Mouse (Mus musculus): ENCODE measurements at regions not wholly inside any gene's neighbourhood (a gene's known extent, or its start where the extent isn't known, plus 50 kb on each side); places are given as distances from the start of the nearest gene placed in this dataset.

DNA sequence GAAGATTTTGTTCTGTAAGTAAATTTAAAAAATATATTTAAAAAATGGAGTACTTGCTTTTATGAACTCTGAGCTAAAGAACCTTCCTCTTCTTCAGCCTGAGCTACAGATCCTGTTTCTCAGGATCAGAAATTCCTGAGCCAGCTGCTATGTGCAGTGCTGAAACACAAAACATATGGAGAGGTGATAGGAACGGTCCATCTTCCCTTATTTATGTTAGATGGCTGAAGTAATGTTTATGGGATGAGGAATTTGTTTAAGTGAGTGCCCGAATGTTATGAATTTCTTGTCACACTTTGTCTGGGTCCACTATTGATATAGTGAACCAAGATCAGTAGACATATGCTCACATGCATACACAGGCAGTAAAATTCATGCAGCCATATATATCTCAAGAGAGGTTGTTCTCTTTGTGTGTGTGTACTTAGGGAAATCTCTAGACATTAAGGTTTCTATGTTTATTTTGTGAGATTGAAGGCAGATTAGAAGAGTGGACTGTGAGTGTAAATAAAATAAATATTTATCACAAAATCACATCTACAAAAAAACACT lies 325.0 kb upstream of the Etaa1 start:
- DNase-seq: no peak
- intact Hi-C loops (cut with DNase I): no loop called here
- TF ChIP-seq CTCF (IDR thresholded peaks at IDR 0.05): no peak
- Histone ChIP-seq H3K4me3 (no peak overlapping the region), H3K27ac (no peak overlapping the region)

DNA sequence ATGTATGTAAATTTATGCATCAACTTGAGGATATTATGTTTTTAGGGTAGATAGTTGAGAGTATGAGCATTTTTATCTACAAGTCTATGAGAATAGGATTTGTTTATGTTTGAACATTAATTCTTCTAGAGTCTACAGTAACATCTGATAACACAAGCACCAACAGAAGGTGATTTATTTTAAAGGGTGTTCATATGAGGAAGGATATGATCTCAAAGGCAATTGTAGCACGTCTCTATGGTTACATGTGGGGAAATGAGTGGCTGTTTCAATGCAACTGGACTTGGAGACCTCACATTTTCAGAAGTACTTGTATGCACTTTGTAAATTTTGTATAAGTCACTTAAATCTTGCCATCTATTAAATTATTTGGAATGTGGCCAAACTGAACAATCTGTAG lies 318.7 kb upstream of the Etaa1 start:
- TF ChIP-seq CTCF (IDR thresholded peaks at IDR 0.05): no peak
- intact Hi-C loops (cut with DNase I): no loop called here
- DNase-seq: no peak
- Histone ChIP-seq H3K27ac (no peak overlapping the region), H3K4me3 (no peak overlapping the region)

DNA sequence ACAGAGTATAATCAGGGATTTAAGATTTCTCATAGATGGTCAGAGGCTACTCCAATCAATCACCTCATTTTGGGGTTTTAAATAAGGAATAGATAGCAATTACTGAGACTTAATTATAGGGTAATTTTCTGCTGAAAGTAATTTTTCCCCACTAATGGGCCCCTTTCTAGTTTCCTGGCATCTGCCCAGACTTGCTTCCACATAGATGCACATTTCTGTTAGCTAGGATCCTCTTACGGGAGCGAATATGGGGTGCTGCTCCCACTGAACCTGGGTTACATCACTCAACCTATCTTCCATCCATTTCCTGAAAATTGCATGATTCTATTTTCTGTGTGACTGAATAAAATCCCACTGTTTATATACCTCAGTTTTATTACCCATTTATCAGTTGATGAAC lies 312.5 kb upstream of the Etaa1 start:
- no peak for TF ChIP-seq CTCF (IDR thresholded peaks at IDR 0.05)
- H3K4me3 ChIP-seq: no peak overlapping the region
- intact Hi-C loops (cut with DNase I): no loop called here
- no peak overlapping the region for H3K27ac ChIP-seq
- no peak for DNase-seq

DNA sequence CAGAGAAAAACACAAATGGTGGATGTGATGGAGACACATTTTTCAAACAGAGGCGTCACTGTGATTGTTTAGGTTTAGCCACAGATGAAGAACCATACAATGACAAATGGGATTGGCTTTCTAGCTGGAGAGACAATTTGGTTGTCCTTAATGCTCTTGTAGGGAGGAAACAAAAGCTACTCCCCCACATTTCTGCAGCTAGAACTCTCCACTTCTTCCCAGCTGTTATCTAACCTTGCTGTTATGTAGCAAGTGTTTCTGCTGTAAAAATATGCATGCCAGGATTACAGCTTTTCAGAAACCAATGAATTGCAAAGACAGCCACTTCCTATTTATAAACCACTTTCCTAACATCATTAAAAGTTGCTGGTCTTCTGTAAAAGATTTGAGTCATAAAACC lies 309.2 kb upstream of the Etaa1 start:
- Histone ChIP-seq H3K4me3 (no peak overlapping the region), H3K27ac (no peak overlapping the region)
- TF ChIP-seq CTCF (IDR thresholded peaks at IDR 0.05): no peak
- no peak for DNase-seq
- intact Hi-C loops (cut with DNase I): no loop called here

DNA sequence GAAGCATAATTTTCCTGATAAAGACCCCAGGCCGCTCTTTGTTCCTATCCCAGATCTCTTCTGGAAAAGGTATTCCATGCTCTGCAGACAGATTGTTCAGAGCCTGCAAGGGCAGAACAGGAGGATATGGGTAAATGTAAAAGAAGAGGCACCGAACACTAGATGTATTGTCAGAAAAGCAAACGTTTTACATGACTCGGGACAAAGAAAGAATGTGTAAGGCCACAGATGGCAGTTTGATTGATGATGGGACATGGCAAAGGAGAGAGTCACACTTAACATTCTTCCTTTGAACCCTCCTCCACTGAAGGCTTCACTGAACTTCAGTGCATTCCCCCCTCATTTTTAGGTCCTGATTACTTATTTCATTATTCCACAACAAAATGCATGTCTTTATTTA lies 295.6 kb upstream of the Etaa1 start:
- DNase-seq: no peak
- intact Hi-C loops (cut with DNase I): no loop called here
- no peak for TF ChIP-seq CTCF (IDR thresholded peaks at IDR 0.05)
- no peak overlapping the region for H3K27ac ChIP-seq
- H3K4me3 ChIP-seq: no peak overlapping the region

DNA sequence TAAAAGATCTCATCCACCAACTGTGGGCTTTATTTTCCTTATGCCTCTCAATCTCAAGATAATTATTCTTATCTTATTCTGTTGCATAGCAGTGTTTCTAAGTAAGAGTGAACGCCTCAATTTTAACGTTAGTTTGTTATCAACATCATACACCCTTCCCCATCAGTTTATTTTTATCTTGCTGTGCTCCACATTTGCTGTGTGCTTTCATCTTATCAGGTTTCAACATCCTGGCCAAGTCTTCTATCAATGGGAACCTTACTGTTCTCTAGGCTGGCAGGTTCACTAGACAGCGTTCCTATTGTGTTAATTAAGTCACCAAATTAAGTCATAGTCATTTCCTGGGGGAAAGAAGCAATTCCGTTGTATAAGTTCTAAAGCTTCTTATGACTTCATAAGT lies 263.1 kb upstream of the Etaa1 start:
- H3K27ac ChIP-seq: no peak overlapping the region
- no peak for TF ChIP-seq CTCF (IDR thresholded peaks at IDR 0.05)
- intact Hi-C loops (cut with DNase I): no loop called here
- no peak overlapping the region for H3K4me3 ChIP-seq
- no peak for DNase-seq

DNA sequence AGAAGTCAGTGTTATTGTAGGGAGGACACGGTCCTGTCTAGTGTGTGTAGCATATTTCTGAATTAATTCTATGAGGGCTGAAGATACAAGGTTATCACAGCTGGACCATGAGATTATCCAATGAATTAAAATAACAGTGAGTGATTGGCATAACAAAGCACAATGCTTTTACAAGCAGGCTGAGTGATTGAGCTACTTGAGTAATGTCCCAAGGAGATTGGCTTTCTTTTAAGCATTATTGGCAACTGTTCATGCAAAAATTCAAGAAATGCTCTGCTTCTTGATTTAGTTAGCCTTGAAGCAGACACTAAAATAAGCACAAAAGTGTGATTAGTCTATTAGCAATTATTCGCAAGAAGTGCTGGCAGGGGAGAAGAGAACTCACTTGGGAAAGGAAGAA lies 219.4 kb upstream of the Etaa1 start:
- Histone ChIP-seq H3K27ac (no peak overlapping the region), H3K4me3 (no peak overlapping the region)
- no peak for DNase-seq
- no peak for TF ChIP-seq CTCF (IDR thresholded peaks at IDR 0.05)
- intact Hi-C loops (cut with DNase I): no loop called here

DNA sequence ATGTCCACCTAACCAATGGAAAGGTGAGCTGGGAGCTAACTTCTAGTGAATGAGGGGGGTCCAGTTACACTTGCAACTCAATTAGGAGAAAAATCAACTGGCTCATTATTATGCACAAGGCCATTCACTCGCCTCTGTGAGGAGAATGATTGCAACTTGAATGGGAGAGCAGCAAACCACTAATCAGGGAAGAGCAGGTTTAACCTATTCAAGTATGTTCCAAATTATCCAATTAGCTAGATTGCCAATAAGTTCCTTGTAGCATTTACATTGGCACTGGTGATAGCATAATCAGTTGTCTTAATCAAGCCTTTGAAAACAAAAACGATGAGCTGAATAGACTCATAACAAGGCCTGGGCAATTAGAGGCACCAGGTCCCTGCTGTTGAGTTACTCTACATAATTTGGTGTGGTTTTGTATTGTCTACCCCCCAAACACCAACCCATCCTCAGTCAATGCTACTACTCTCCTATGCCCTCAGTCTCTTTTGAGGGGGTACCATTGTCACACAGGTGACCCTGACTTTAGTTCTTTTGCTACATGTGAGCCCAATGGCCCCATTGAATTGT lies 217.6 kb upstream of the Etaa1 start:
- intact Hi-C loops (cut with DNase I): no loop called here
- no peak for TF ChIP-seq CTCF (IDR thresholded peaks at IDR 0.05)
- no peak for DNase-seq
- no peak overlapping the region for H3K4me3 ChIP-seq
- H3K27ac ChIP-seq: no peak overlapping the region

DNA sequence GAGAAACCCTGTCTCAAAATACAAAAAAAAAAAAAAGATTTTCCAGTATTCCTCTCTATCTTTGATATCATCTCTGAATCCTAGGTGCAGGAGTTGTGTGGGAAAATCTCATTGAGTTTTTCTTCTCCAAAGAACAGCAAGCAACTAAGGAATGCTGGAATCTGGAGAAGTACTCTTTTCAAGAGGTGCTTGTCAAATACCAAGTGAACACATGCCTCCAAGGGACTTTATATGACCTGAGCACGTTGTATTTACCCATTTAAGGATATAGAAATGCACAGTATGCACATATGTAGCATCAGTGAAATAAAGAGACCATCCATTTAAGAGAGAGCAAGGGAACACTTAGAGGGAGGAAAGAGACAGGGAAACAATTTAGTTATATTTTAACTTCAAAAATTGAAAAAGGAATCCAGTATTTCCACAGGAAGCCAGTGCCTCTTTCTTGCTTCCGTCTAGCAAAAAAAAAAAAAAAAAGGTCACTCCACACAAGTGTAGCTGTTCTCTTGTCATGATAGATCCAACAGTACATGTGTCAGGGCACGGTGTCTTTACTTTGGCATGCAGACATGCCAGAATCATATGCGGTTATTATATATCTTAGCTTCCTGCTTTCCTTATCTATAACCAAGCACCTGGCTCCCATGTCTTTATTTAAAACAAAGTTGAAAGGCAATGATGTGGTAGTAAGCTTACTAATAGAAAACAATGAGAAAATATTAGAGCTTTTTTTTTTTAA lies 212.1 kb upstream of the Etaa1 start:
- TF ChIP-seq CTCF (IDR thresholded peaks at IDR 0.05): no peak
- no peak for DNase-seq
- no peak overlapping the region for H3K27ac ChIP-seq
- no peak overlapping the region for H3K4me3 ChIP-seq
- intact Hi-C loops (cut with DNase I): no loop called here

DNA sequence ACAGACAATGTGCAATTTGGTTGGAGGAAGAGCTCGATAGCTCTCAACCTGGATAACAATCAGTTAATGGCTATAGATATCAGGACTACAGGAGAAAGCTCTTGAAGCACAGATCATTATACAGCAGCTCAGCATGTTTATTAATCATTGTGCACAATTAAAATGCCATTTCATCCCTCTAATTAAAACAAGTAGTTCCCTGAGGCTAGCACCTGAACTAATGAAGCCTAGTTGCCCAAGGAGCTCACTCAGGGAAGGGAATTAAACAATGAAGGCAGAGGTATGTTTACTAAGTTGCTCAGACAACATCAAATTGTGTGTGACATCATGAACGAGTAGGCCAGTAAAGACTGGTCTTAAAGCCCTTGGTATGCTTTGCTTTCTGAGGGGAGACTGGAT lies 210.3 kb upstream of the Etaa1 start:
- no peak for DNase-seq
- Histone ChIP-seq H3K4me3 (no peak overlapping the region), H3K27ac (no peak overlapping the region)
- no peak for TF ChIP-seq CTCF (IDR thresholded peaks at IDR 0.05)
- intact Hi-C loops (cut with DNase I): no loop called here

DNA sequence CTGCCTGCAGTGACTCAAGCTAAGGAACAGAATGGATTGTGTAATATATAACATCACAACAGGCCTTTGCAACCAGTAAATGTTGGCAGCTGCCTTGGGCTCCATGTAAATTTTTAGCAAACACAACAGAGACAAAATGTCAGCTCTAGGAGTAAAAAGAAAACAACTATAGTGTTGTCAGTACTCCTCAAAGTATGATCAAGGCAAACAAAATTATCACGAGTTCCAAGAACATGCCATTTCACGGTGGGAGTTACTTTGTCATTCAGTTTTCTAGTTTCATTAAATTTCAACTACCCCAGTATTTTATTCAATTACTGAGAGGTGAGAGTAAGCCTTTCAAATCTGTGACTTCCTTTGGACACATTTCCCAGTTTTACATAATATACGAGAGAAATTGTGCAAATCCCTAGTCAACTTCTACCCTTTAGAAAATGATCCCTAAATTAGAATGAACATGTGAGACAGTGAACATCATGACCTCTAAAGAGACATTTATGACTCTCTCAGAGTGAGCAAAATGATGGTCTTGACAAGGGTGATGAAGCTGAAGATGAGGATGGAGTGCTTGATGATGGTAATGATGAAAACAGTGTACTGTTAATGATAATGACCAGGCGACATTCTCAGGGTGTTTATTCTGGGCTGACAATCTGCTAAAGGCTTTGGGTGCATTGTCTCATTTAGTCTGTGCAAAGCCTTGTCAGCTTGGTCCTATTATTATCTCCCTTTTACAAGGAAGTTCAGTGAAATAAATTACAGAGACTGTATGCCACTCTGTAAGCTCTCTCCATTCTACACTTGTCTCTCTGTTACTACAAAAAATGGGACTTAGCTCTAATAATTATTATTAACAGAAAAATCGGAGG lies 209.7 kb upstream of the Etaa1 start:
- intact Hi-C loops (cut with DNase I): no loop called here

DNA sequence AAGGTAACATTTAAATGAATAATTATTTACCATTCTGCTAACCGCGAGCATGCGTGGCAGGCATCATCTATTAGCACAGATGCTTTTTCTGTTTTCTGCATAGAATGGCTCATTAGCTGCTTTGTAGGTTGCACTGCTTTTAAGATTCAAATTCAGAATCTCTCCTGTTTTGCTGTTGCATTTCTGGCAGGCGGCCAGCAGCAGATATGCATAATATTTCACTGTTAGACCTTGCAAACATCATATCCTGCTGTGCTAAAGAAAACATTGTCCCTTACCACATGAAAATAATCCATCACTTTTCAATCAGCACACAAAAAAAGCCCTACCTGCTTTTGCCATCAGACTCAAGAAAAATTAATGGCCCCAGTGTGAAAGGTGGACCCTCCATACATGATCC lies 202.8 kb upstream of the Etaa1 start:
- H3K4me3 ChIP-seq: no peak overlapping the region
- no peak for TF ChIP-seq CTCF (IDR thresholded peaks at IDR 0.05)
- intact Hi-C loops (cut with DNase I): loop anchor here (10.0 kb wide), 1 partner anchor 868 kb away; no protein-coding TSS in a partner anchor
- no peak for DNase-seq
- H3K27ac ChIP-seq: no peak overlapping the region

More for the DNA sequence above, 209.7 kb upstream of the Etaa1 start:
- Histone ChIP-seq H3K27ac (no peak overlapping the region), H3K4me3 (no peak overlapping the region)
- no peak for DNase-seq
- no peak for TF ChIP-seq CTCF (IDR thresholded peaks at IDR 0.05)
